Mouse (Mus musculus): ENCODE measurements around the gene Tcte1. TPM values are rescaled to one million over a fixed set of nuclear protein-coding genes. Genes with fewer than 3 reads are reported as not detected.

The Tcte1 gene
- total RNA-seq, 1 experiment = 0.09 TPM

DNA sequence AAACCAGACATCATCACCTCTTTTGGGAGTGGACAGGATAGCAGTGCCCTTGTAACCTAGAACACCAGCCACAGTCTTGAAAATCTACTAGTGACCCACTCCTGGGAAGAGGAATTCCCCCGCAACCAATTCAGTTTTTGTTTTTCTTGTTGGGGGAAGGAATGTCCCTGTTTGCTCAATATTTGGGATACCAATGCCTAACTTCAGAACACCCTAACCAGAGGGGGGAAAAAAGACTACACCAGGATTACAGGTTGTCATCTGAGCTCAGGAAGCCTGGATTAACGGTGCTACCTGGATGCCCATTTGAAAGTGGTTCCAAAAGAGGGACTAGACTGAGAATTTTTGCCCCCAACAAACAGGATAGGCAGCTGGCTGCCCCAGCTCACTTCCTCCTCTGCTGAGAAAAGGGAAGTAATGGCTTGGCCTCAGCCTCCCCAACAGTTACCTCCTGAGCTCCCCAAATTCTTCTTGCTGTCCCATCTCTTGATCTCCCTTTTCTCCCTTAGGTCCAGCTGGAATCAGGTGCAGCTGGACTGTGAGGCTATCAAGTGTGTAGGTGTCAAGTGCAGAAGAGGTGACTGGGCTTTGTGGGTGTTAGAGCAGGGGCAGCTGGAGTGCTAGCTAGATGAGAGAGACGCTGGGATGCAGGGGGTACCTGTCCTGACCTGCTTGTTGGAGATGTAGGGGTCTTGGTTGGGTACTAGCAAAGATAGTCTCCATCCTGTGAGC lies 33.4 kb downstream of the Tcte1 start:
- H3K36me3 ChIP-seq (ENCODE audit: control insufficient read depth, insufficient read depth, low read length, poor library complexity, severe bottlenecking) = no peaks in the 10 kb centered on the region
- in situ Hi-C loops (cut with MboI; ENCODE audit: low sequenced_read_pairs in 2 of 2, unreplicated experiment in 2 of 2) = loop anchor here (10.0 kb wide), 1 partner anchor 82 kb away; the partner anchor contains the start of gene Spats1 (in 2 of the 2)
- no peak overlapping the region for H3K27ac ChIP-seq (ENCODE audit: insufficient read depth, low read depth, low read length, poor library complexity, severe bottlenecking)
- no peaks in the 10 kb centered on the region for H3K9me3 ChIP-seq (ENCODE audit: control insufficient read depth, insufficient read depth, low read depth, low read length)
- H3K4me1 ChIP-seq (ENCODE audit: control insufficient read depth in 2 of 2, insufficient read depth in 2 of 2, low read length in 2 of 2, poor library complexity in 1 of 2) = peaks cover 4 to 6% of the 10 kb centered on the region in 2 experiments; a peak in 3 of 4 replicates
- H3K4me3 ChIP-seq (ENCODE audit: insufficient read depth in 1 of 2, low read depth in 1 of 2, low read length in 2 of 2, poor library complexity in 1 of 2, severe bottlenecking in 1 of 2) = peak overlapping the region in 1 of 2 experiments; percentile 86; a peak in 1 of 4 replicates
- H3K9ac ChIP-seq (ENCODE audit: insufficient read depth, low read depth, low read length, poor library complexity, severe bottlenecking) = no peak overlapping the region
- no peak for DNase-seq (ENCODE audit: low read depth, low spot score)
- no peak for TF ChIP-seq MAFK (IDR thresholded peaks at IDR 0.05; ENCODE audit: insufficient read depth, low read depth, low read length)
- no peak for TF ChIP-seq ZNF384 (IDR thresholded peaks at IDR 0.05; ENCODE audit: low read depth, low read length)
- no peak for TF ChIP-seq CHD2 (IDR thresholded peaks at IDR 0.05; ENCODE audit: low read depth, low read length)
- no peak for TF ChIP-seq ZC3H11A (IDR thresholded peaks at IDR 0.05; ENCODE audit: borderline replicate concordance, low read depth, low read length)
- TF ChIP-seq HCFC1 (IDR thresholded peaks at IDR 0.05; ENCODE audit: borderline replicate concordance, insufficient read depth, low read length) = no peak

DNA sequence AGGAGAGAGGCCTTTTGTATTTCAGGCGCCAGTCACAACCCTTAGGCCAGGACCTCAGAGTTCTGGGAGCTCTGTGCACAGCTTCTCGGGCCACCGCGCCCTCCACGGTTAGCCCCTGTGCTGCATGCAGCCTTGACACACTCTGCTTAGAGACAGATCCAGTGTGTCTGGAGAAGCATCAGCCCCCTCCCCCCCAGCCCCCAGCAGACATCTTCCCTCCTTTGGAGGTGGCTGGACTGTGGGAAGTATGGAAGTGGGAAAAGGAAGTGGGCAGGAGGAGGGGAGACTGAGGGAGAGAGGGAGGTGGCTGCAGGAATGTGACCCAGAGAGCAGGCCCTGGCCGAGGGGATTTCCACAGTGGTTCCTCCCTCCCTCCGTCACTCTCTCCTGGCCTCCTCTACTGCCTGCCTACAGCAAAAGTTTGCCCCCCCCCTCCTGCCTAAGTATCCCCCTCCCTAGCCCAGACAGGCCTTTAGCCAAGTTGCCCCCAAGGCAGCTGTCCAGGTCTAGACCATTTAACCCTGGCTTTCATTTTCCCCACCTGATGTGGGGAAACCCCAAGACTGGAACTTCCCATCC lies 34.1 kb downstream of the Tcte1 start:
- H3K4me3 ChIP-seq (ENCODE audit: insufficient read depth in 1 of 2, low read depth in 1 of 2, low read length in 2 of 2, poor library complexity in 1 of 2, severe bottlenecking in 1 of 2) = no peak overlapping the region

GRCm38 (mm10) chr17:45557998-45558862 lies 35.0 kb downstream of the Tcte1 start:
- Histone ChIP-seq H3K4me3 (ENCODE audit: insufficient read depth in 1 of 2, low read depth in 1 of 2, low read length in 2 of 2, poor library complexity in 1 of 2, severe bottlenecking in 1 of 2) (no peak overlapping the region), H3K9ac (ENCODE audit: insufficient read depth, low read depth, low read length, poor library complexity, severe bottlenecking) (no peak overlapping the region), H3K27ac (ENCODE audit: insufficient read depth, low read depth, low read length, poor library complexity, severe bottlenecking) (no peak overlapping the region)

More for the DNA sequence above, 34.1 kb downstream of the Tcte1 start:
- Histone ChIP-seq H3K36me3 (ENCODE audit: control insufficient read depth, insufficient read depth, low read length, poor library complexity, severe bottlenecking) (no peaks in the 10 kb centered on the region), H3K9ac (ENCODE audit: insufficient read depth, low read depth, low read length, poor library complexity, severe bottlenecking) (no peak overlapping the region), H3K27ac (ENCODE audit: insufficient read depth, low read depth, low read length, poor library complexity, severe bottlenecking) (no peak overlapping the region), H3K9me3 (ENCODE audit: control insufficient read depth, insufficient read depth, low read depth, low read length) (no peaks in the 10 kb centered on the region), H3K4me1 (ENCODE audit: control insufficient read depth in 2 of 2, insufficient read depth in 2 of 2, low read length in 2 of 2, poor library complexity in 1 of 2) (peaks cover 4% of the 10 kb centered on the region in 2 experiments; a peak in 3 of 4 replicates)
- TF ChIP-seq MAFK (IDR thresholded peaks at IDR 0.05; ENCODE audit: insufficient read depth, low read depth, low read length) = no peak
- no peak for TF ChIP-seq ZNF384 (IDR thresholded peaks at IDR 0.05; ENCODE audit: low read depth, low read length)
- no peak for TF ChIP-seq CHD2 (IDR thresholded peaks at IDR 0.05; ENCODE audit: low read depth, low read length)
- no peak for TF ChIP-seq ZC3H11A (IDR thresholded peaks at IDR 0.05; ENCODE audit: borderline replicate concordance, low read depth, low read length)
- in situ Hi-C loops (cut with MboI; ENCODE audit: low sequenced_read_pairs in 2 of 2, unreplicated experiment in 2 of 2) = loop anchor here (10.0 kb wide), 1 partner anchor 83 kb away; the partner anchor contains the start of gene Spats1 (in 2 of the 2)
- DNase-seq (ENCODE audit: low read depth, low spot score) = no peak

More at GRCm38 (mm10) chr17:45557998-45558862, 35.0 kb downstream of the Tcte1 start:
- H3K9me3 ChIP-seq (ENCODE audit: control insufficient read depth, insufficient read depth, low read depth, low read length) = no peaks in the 10 kb centered on the region
- no peak for DNase-seq (ENCODE audit: low read depth, low spot score)
- in situ Hi-C loops (cut with MboI; ENCODE audit: low sequenced_read_pairs in 2 of 2, unreplicated experiment in 2 of 2) = loop anchor here (10.0 kb wide), 1 partner anchor 83 kb away; the partner anchor contains the start of gene Spats1 (in 2 of the 2)
- TF ChIP-seq MAFK (IDR thresholded peaks at IDR 0.05; ENCODE audit: insufficient read depth, low read depth, low read length) (no peak), CHD2 (IDR thresholded peaks at IDR 0.05; ENCODE audit: low read depth, low read length) (no peak), ZNF384 (IDR thresholded peaks at IDR 0.05; ENCODE audit: low read depth, low read length) (no peak), ZC3H11A (IDR thresholded peaks at IDR 0.05; ENCODE audit: borderline replicate concordance, low read depth, low read length) (no peak), HCFC1 (IDR thresholded peaks at IDR 0.05; ENCODE audit: borderline replicate concordance, insufficient read depth, low read length) (no peak)
- H3K36me3 ChIP-seq (ENCODE audit: control insufficient read depth, insufficient read depth, low read length, poor library complexity, severe bottlenecking) = no peaks in the 10 kb centered on the region
- H3K4me1 ChIP-seq (ENCODE audit: control insufficient read depth in 2 of 2, insufficient read depth in 2 of 2, low read length in 2 of 2, poor library complexity in 1 of 2) = peaks cover 4% of the 10 kb centered on the region in 2 experiments; a peak in 3 of 4 replicates

Data from ES-E14 (cell line).